Mouse (Mus musculus) liver, adult 2 months (tissue): ENCODE measurements around the gene Fbxo7. TPM values are rescaled to one million over a fixed set of nuclear protein-coding genes. Genes with fewer than 3 reads are reported as not detected.
A peak's percentile ranks its signal among the peaks of the same experiment; 100 is the strongest.

ENCODE experiments used
- DNase-seq: peaks from one replicate; pipeline ENCODE4 v3.0.0-alpha.2; 2011; ENCODE audit warnings: low read depth, low spot score; ENCODE audit errors: extremely low read depth
- H3K27ac ChIP-seq: fragments of 200-500 bp; replicated peaks from 2 replicates; pipeline ENCODE4 v1.5.1; 2012; ENCODE audit warnings: low read depth, mild to moderate bottlenecking, control low read depth, inconsistent platforms, low read length; ENCODE audit not compliant: insufficient read depth
- H3K27me3 ChIP-seq: fragments of 200-500 bp; 2 replicates; pipeline ENCODE4 v1.6.1; 2012; ENCODE audit warnings: mild to moderate bottlenecking, moderate library complexity, low read length, inconsistent platforms; ENCODE audit not compliant: control insufficient read depth, insufficient read depth
- H3K36me3 ChIP-seq: fragments of 200-500 bp; 2 replicates; pipeline ENCODE4 v1.6.1; 2012; ENCODE audit warnings: low read length, inconsistent platforms; ENCODE audit not compliant: control insufficient read depth, insufficient read depth
- H3K4me1 ChIP-seq: fragments of 200-500 bp; 2 replicates; pipeline ENCODE4 v1.6.1; 2011; ENCODE audit warnings: low read length; ENCODE audit not compliant: control insufficient read depth, insufficient read depth
- H3K4me3 ChIP-seq: fragments of 200-500 bp; 2 replicates; pipeline ENCODE4 v1.5.1; 2011; ENCODE audit warnings: low read depth, mild to moderate bottlenecking, control low read depth, low read length, moderate library complexity; ENCODE audit not compliant: insufficient read depth
- H3K79me2 ChIP-seq: fragments of 200-500 bp; 2 replicates; pipeline ENCODE4 v1.6.1; 2012; ENCODE audit warnings: inconsistent platforms, mild to moderate bottlenecking, low read length, moderate library complexity; ENCODE audit not compliant: control insufficient read depth, insufficient read depth
- H3K9ac ChIP-seq: fragments of 200-500 bp; 2 replicates; pipeline ENCODE4 v1.6.1; 2012; ENCODE audit warnings: low read depth, mild to moderate bottlenecking, control low read depth, inconsistent platforms, low read length
- CTCF ChIP-seq: fragments of 200-500 bp; IDR thresholded peaks from 2 replicates; pipeline ENCODE4 v1.5.1; 2011; ENCODE audit warnings: low read depth, low read length, control low read depth
- POLR2A ChIP-seq: fragments of 200-500 bp; IDR thresholded peaks from 2 replicates; pipeline ENCODE4 v1.6.1; 2011; ENCODE audit warnings: low read length, control low read depth; ENCODE audit not compliant: insufficient read depth; ENCODE audit errors: extremely low read depth
- WGBS: fragments of 180-500 bp; shearing (Covaris S2); methylation state at CpG from one replicate; pipeline ENCODE4 v1.1.7; 2018; 5-methylcytosine and 5-hydroxymethylcytosine counted together
- polyA plus RNA-seq: library from polyadenylated mRNA; depleted of rRNA; stranded (reverse); fragments of >200 nt; gene quantifications from 2 replicates; pipeline ENCODE4 v1.2.3, GENCODE M21; 2012
- total RNA-seq: library from RNA; depleted of rRNA; stranded (reverse); fragments of >200 nt; gene quantifications from 2 replicates; pipeline ENCODE4 v1.2.3, GENCODE M21; 2014

The Fbxo7 gene
- total and polyA plus RNA-seq, 2 experiments = 13.0 to 19.9 TPM

GRCm38 (mm10) chr10:86044066-86044465, 22.3 kb downstream of the Fbxo7 start:
- H3K4me1 ChIP-seq = no peaks in the 10 kb centered on the region
- peaks cover 33% of the 10 kb centered on the region for H3K36me3 ChIP-seq
- TF ChIP-seq POLR2A = no peak
- TF ChIP-seq CTCF = no peak
- no peak overlapping the region for H3K9ac ChIP-seq
- H3K4me3 ChIP-seq = no peak overlapping the region
- DNase-seq = no peak
- WGBS = 93% methylated on average over 8 of the region's 8 CpGs
- H3K27me3 ChIP-seq = no peaks in the 10 kb centered on the region
- no peak overlapping the region for H3K27ac ChIP-seq
- no peaks in the 10 kb centered on the region for H3K79me2 ChIP-seq

- Histone ChIP-seq H3K4me1 (no peaks in the 10 kb centered on the region), H3K9ac (no peak overlapping the region), H3K27me3 (no peaks in the 10 kb centered on the region), H3K36me3 (peaks cover 40% of the 10 kb centered on the region), H3K79me2 (no peaks in the 10 kb centered on the region), H3K4me3 (no peak overlapping the region), H3K27ac (no peak overlapping the region)
- TF ChIP-seq CTCF = no peak
- no peak for TF ChIP-seq POLR2A
- no peak for DNase-seq
- WGBS = 97% methylated on average over 1 of the region's 1 CpGs
Measured at GRCm38 (mm10) chr10:86046371-86046770, 24.6 kb downstream of the Fbxo7 start.

- H3K4me3 ChIP-seq = no peak overlapping the region
- H3K9ac ChIP-seq = no peak overlapping the region
- H3K4me1 ChIP-seq = no peaks in the 10 kb centered on the region
- no peaks in the 10 kb centered on the region for H3K79me2 ChIP-seq
- TF ChIP-seq CTCF (no peak), POLR2A (no peak)
- no peaks in the 10 kb centered on the region for H3K27me3 ChIP-seq
- WGBS = 91% methylated on average over 9 of the region's 9 CpGs
- no peak for DNase-seq
- peaks cover 29% of the 10 kb centered on the region for H3K36me3 ChIP-seq
- H3K27ac ChIP-seq = no peak overlapping the region
Measured at GRCm38 (mm10) chr10:86047786-86048185, 26.0 kb downstream of the Fbxo7 start.

GRCm38 (mm10) chr10:86050522-86050921, 28.8 kb downstream of the Fbxo7 start:
- H3K79me2 ChIP-seq = no peaks in the 10 kb centered on the region
- H3K27ac ChIP-seq = no peak overlapping the region
- no peaks in the 10 kb centered on the region for H3K27me3 ChIP-seq
- no peak overlapping the region for H3K4me3 ChIP-seq
- no peak overlapping the region for H3K9ac ChIP-seq
- H3K36me3 ChIP-seq = peaks cover 17% of the 10 kb centered on the region; the same call in 1 of the 2 replicates
- WGBS = 94% methylated on average over 2 of the region's 2 CpGs
- H3K4me1 ChIP-seq = no peaks in the 10 kb centered on the region
- DNase-seq = no peak
- TF ChIP-seq CTCF = no peak
- no peak for TF ChIP-seq POLR2A

GRCm38 (mm10) chr10:86052818-86053522, 31.2 kb downstream of the Fbxo7 start:
- H3K27ac ChIP-seq = no peak overlapping the region
- H3K9ac ChIP-seq = no peak overlapping the region
- H3K79me2 ChIP-seq = no peaks in the 10 kb centered on the region
- no peak overlapping the region for H3K4me3 ChIP-seq
- DNase-seq = no peak
- H3K36me3 ChIP-seq = peaks cover 12% of the 10 kb centered on the region; the same call in 1 of the 2 replicates
- WGBS = 84% methylated on average over 10 of the region's 10 CpGs
- H3K27me3 ChIP-seq = no peaks in the 10 kb centered on the region
- no peaks in the 10 kb centered on the region for H3K4me1 ChIP-seq
- no peak for TF ChIP-seq POLR2A
- no peak for TF ChIP-seq CTCF

- DNase-seq = no peak
- Histone ChIP-seq H3K27ac (no peak overlapping the region), H3K4me3 (no peak overlapping the region), H3K79me2 (no peaks in the 10 kb centered on the region), H3K9ac (no peak overlapping the region), H3K27me3 (no peaks in the 10 kb centered on the region), H3K4me1 (no peaks in the 10 kb centered on the region), H3K36me3 (no peaks in the 10 kb centered on the region; the same call in 1 of the 2 replicates)
- 84% methylated on average over 8 of the region's 8 CpGs for WGBS
- TF ChIP-seq CTCF = peak; percentile 16; the same call in 1 of the 2 replicates
- TF ChIP-seq POLR2A = no peak
Measured at GRCm38 (mm10) chr10:86056297-86056903, 34.6 kb downstream of the Fbxo7 start.
